12 mouse cellular contexts compared by ENCODE assay signal in genomic region chr3:106495346-106496044, GRCm38 (mm10). TPM values are rescaled to one million over a fixed set of nuclear protein-coding genes. Genes with fewer than 3 reads are reported as not detected.
DNase-seq lines count a peak whose midpoint lies in the region; ATAC-seq and TF ChIP-seq lines count a peak whose summit lies in the region.
"Had no signal": no experiment of that assay in that cellular context is flagged by ENCODE, and none has a peak within 500 bp of the region (broad histone marks: within the 10 kb centered on the region; RNA-seq: fewer than 3 reads in every experiment).

No protein-coding gene starts in this region.

- H3K36me3 ChIP-seq in heart, embryonic 13.5 days, result peaks cover 7% of the 10 kb centered on the region
- peaks cover 0 to 42% of the 10 kb centered on the region in 2 experiments for H3K36me3 ChIP-seq in MEL (ENCODE audit: control insufficient read depth in 1 of 2, insufficient read depth in 2 of 2, low read length in 2 of 2)
- H3K36me3 ChIP-seq in macrophage (ENCODE audit: inconsistent target), result no peaks in the 10 kb centered on the region

- H3K9ac ChIP-seq in heart, embryonic 13.5 days, result no peak overlapping the region
- H3K9ac ChIP-seq in MEL (ENCODE audit: control insufficient read depth, low read depth, low read length, poor library complexity, severe bottlenecking), result 0 out of 2 replicates have a peak overlapping the region, but pooled peaks have one; percentile 6
- H3K9ac ChIP-seq: limb, embryonic 13.5 days had no signal

- H3K9me3 ChIP-seq in heart, embryonic 13.5 days, result no peaks in the 10 kb centered on the region
- no peaks in the 10 kb centered on the region for H3K9me3 ChIP-seq in MEL (replicated peaks; ENCODE audit: insufficient read depth, low read length)
- H3K9me3 ChIP-seq: limb, embryonic 13.5 days had no signal

- TF ChIP-seq EP300 in MEL (IDR thresholded peaks at IDR 0.05; ENCODE audit: low read depth in 1 of 2, low read length in 2 of 2), result no peak

- WGBS in heart, embryonic 13.5 days, result 78% methylated on average over 1 of the region's 1 CpGs
- 100% methylated on average over 1 of the region's 1 CpGs for WGBS in macrophage (ENCODE audit: missing documents)

- TF ChIP-seq POLR2A in MEL (IDR thresholded peaks at IDR 0.05; ENCODE audit: control insufficient read depth in 1 of 2, insufficient read depth in 1 of 2, low read depth in 1 of 2, low read length in 2 of 2, poor library complexity in 1 of 2), result no peak

- H3K4me2 ChIP-seq in heart, embryonic 13.5 days, result no peak overlapping the region
- H3K4me2 ChIP-seq: limb, embryonic 13.5 days had no signal

- 0 out of 2 replicates have a peak, but pooled peaks have one; percentile 46 for ATAC-seq in heart, embryonic 13.5 days (ENCODE audit: extremely low read depth, insufficient number of reproducible peaks, low FRiP score, low TSS enrichment)
- peak; percentile 15 to 30; a peak in 2 of 4 replicates for ATAC-seq in hematopoietic stem cell, adult 5-6 weeks (replicated peaks in 1 of 2; ENCODE audit: insufficient read depth in 1 of 2, low FRiP score in 2 of 2, low TSS enrichment in 1 of 2, low read depth in 1 of 2, poor library complexity in 2 of 2, severe bottlenecking in 2 of 2)
- ATAC-seq in cerebellum, adult (ENCODE audit: insufficient number of reproducible peaks, low FRiP score, low TSS enrichment), result no peak

- intact Hi-C loops in heart, postnatal 10 days (cut with DNase I), result no loop called here

- no peak overlapping the region for H3K4me3 ChIP-seq in heart, embryonic 13.5 days
- H3K4me3 ChIP-seq in MEL (ENCODE audit: control insufficient read depth in 1 of 2, insufficient read depth in 1 of 2, low read depth in 2 of 2, low read length in 2 of 2), result no peak overlapping the region
- H3K4me3 ChIP-seq in macrophage (ENCODE audit: inconsistent target), result no peak overlapping the region
- H3K4me3 ChIP-seq: limb, embryonic 13.5 days had no signal

- DNase-seq in heart, postnatal 10 days, result no peak
- peak; percentile 71 for DNase-seq in MEL (ENCODE audit: low read depth, low spot score)
- no peak for DNase-seq in adrenal gland, postnatal 4 days (ENCODE audit: low spot score in 2 of 2)
- no peak for DNase-seq in cerebellum, adult 9-10 months
- DNase-seq: adrenal gland, postnatal 10 days; cerebellum, adult 8-10 months; thymus, adult 2 months had no signal

- H3K4me1 ChIP-seq in heart, embryonic 13.5 days, result peaks cover 47% of the 10 kb centered on the region
- H3K4me1 ChIP-seq in MEL (ENCODE audit: control insufficient read depth in 1 of 2, insufficient read depth in 2 of 2, low read length in 2 of 2), result peaks cover 32 to 36% of the 10 kb centered on the region in 2 experiments
- H3K4me1 ChIP-seq: limb, embryonic 13.5 days had no signal

- H3K27ac ChIP-seq in heart, embryonic 13.5 days (replicated peaks), result peak overlapping the region; percentile 68
- H3K27ac ChIP-seq in MEL (ENCODE audit: control insufficient read depth, low read depth, low read length) (peak overlapping the region; percentile 75), macrophage (0 out of 2 replicates have a peak overlapping the region, but pooled peaks have one; percentile 7)
- H3K27ac ChIP-seq: limb, embryonic 13.5 days had no signal

- H3K27me3 ChIP-seq in heart, embryonic 13.5 days (replicated peaks), result no peaks in the 10 kb centered on the region
- H3K27me3 ChIP-seq in MEL (ENCODE audit: control insufficient read depth in 1 of 2, insufficient read depth in 2 of 2, low read length in 2 of 2), result no peaks in the 10 kb centered on the region
- H3K27me3 ChIP-seq: limb, embryonic 13.5 days had no signal

- no peak for TF ChIP-seq CTCF in MEL (IDR thresholded peaks at IDR 0.05 in 2 of 3, conservative IDR thresholded peaks at IDR 0.05 in 1 of 3; ENCODE audit: control insufficient read depth in 1 of 3, insufficient read depth in 1 of 3, low read depth in 2 of 3, low read length in 3 of 3, poor library complexity in 1 of 3, severe bottlenecking in 1 of 3)

- no peaks in the 10 kb centered on the region for H3K79me2 ChIP-seq in MEL (ENCODE audit: control insufficient read depth, insufficient read depth, low read length, poor library complexity)
- H3K79me2 ChIP-seq in macrophage (ENCODE audit: inconsistent target), result no peaks in the 10 kb centered on the region

- TF ChIP-seq RAD21 in MEL (IDR thresholded peaks at IDR 0.05; ENCODE audit: low read depth, low read length), result no peak

TF ChIP-seq in MEL, 35 proteins besides CTCF, POLR2A, EP300 and RAD21:
- TF ChIP-seq ZNF384 (IDR thresholded peaks at IDR 0.05; ENCODE audit: low read depth, low read length), result no peak
- TF ChIP-seq MAFK (IDR thresholded peaks at IDR 0.05; ENCODE audit: borderline replicate concordance, low read depth, low read length), result no peak
- no peak for TF ChIP-seq MEF2A (IDR thresholded peaks at IDR 0.05; ENCODE audit: extremely low read depth, insufficient replicate concordance, low read depth, low read length, poor library complexity, severe bottlenecking)
- no peak for TF ChIP-seq RCOR1 (IDR thresholded peaks at IDR 0.05; ENCODE audit: low read depth, low read length)
- TF ChIP-seq HCFC1 (IDR thresholded peaks at IDR 0.05; ENCODE audit: low read depth, low read length), result no peak
- no peak for TF ChIP-seq POLR2AphosphoS5 (IDR thresholded peaks at IDR 0.05; ENCODE audit: borderline replicate concordance, low read depth, low read length)
- TF ChIP-seq ZC3H11A (IDR thresholded peaks at IDR 0.05; ENCODE audit: low read depth, low read length), result no peak
- TF ChIP-seq MAZ (IDR thresholded peaks at IDR 0.05; ENCODE audit: low read depth, low read length), result no peak
- TF ChIP-seq TBP (IDR thresholded peaks at IDR 0.05; ENCODE audit: low read depth, low read length), result no peak
- no peak for TF ChIP-seq CHD1 (IDR thresholded peaks at IDR 0.05; ENCODE audit: low read depth, low read length)
- TF ChIP-seq ETS1 (IDR thresholded peaks at IDR 0.05; ENCODE audit: low read depth, low read length), result no peak
- no peak for TF ChIP-seq UBTF (IDR thresholded peaks at IDR 0.05; ENCODE audit: borderline replicate concordance, insufficient read depth, low read depth, low read length)
- no peak for TF ChIP-seq USF2 (IDR thresholded peaks at IDR 0.05; ENCODE audit: borderline replicate concordance in 1 of 2, insufficient read depth in 1 of 2, low read depth in 1 of 2, low read length in 2 of 2)
- no peak; the same call in 1 of the 2 replicates for TF ChIP-seq SIN3A (IDR thresholded peaks at IDR 0.05; ENCODE audit: low read length)
- no peak for TF ChIP-seq ELF1 (IDR thresholded peaks at IDR 0.05; ENCODE audit: low read depth, low read length)
- TF ChIP-seq ZMIZ1 (IDR thresholded peaks at IDR 0.05; ENCODE audit: low read depth, low read length), result no peak
- TF ChIP-seq MYB (IDR thresholded peaks at IDR 0.05; ENCODE audit: low read depth, low read length), result no peak
- no peak for TF ChIP-seq MXI1 (IDR thresholded peaks at IDR 0.05; ENCODE audit: low read depth, low read length)
- TF ChIP-seq TCF12 (IDR thresholded peaks at IDR 0.05; ENCODE audit: low read depth, low read length), result no peak
- no peak for TF ChIP-seq GABPA (IDR thresholded peaks at IDR 0.05; ENCODE audit: low read depth, low read length)

RNA-seq across cellular contexts. Expression of gene Dennd2d, which starts 13.3 kb away (rescaled TPM):
- polyA plus RNA-seq in heart, embryonic 13.5 days (2015; fragmentation: Nextera tagmentation; extraction: Ambion mirVana), result 1.7 and 1.9 TPM in 2 replicates
- total RNA-seq in heart, postnatal 10 days (2021), result under 1 TPM; 0.48 to 0.52 TPM
- 4.0 and 4.5 TPM in 2 replicates for total RNA-seq in MEL (2012; rRNA removed)
- polyA plus RNA-seq in MEL (2012; ENCODE audit: insufficient read depth in 1 of 2, insufficient read length in 2 of 2, low read depth in 1 of 2, low replicate concordance in 2 of 2, missing spikeins in 1 of 2) (1 to 10 TPM in 1 of 2 experiments, not detected in 1; 8.0 TPM), macrophage (2018) (1.8 to 2.7 TPM (median 2.1 TPM) in 3 replicates)
- 41.4 and 49.2 TPM in 2 replicates for total RNA-seq in hematopoietic stem cell, adult 5-6 weeks (2017)
- 10 to 100 TPM in 16 of 26 experiments, 1 to 10 TPM in 10; 4.3 to 28.8 (median 12.2) TPM for total RNA-seq in macrophage (2018; cell fraction: chromatin; rRNA removed)
- 1 to 10 TPM; 1.1 to 4.2 (median 2.2) TPM for total RNA-seq in macrophage (2018; cell fraction: cytosol; rRNA removed)
- 10 to 100 TPM in 11 of 26 experiments, 1 to 10 TPM in 15; 4.2 to 18.6 (median 8.6) TPM for total RNA-seq in macrophage (2018; cell fraction: nucleus; rRNA removed)
- 1 to 10 TPM; 6.3 to 9.7 TPM for total RNA-seq in adrenal gland, postnatal 4 days (2021)

RNA-seq across cellular contexts. Expression of gene Dram2, which starts 52.1 kb away (rescaled TPM):
- polyA plus RNA-seq in heart, embryonic 13.5 days (2015; fragmentation: Nextera tagmentation; extraction: Ambion mirVana), result 54.8 and 58.4 TPM in 2 replicates
- 100 to 1,000 TPM in 1 of 2 experiments, 10 to 100 TPM in 1; 91.4 to 101 TPM for total RNA-seq in heart, postnatal 10 days (2021)
- total RNA-seq in MEL (2012; rRNA removed), result 14.1 and 16.7 TPM in 2 replicates
- 10 to 100 TPM in 1 of 2 experiments, not detected in 1; 20.1 TPM for polyA plus RNA-seq in MEL (2012; ENCODE audit: insufficient read depth in 1 of 2, insufficient read length in 2 of 2, low read depth in 1 of 2, low replicate concordance in 2 of 2, missing spikeins in 1 of 2)
- total RNA-seq in hematopoietic stem cell, adult 5-6 weeks (2017), result 21.7 and 28.5 TPM in 2 replicates
- total RNA-seq in macrophage (2018; cell fraction: chromatin; rRNA removed), result 100 to 1,000 TPM in 20 of 26 experiments, 10 to 100 TPM in 6; 37.1 to 283 (median 171) TPM
- total RNA-seq in macrophage (2018; cell fraction: cytosol; rRNA removed), result 100 to 1,000 TPM; 192 to 356 (median 270) TPM
- total RNA-seq in macrophage (2018; cell fraction: nucleus; rRNA removed), result 100 to 1,000 TPM in 24 of 26 experiments, 10 to 100 TPM in 2; 86.2 to 326 (median 213) TPM
- 145 to 281 TPM (median 211 TPM) in 3 replicates for polyA plus RNA-seq in macrophage (2018)
- total RNA-seq in adrenal gland, postnatal 4 days (2021), result 10 to 100 TPM; 66.4 to 68.6 TPM

RNA-seq across cellular contexts. Expression of gene Cept1, which starts 52.1 kb away (rescaled TPM):
- polyA plus RNA-seq in heart, embryonic 13.5 days (2015; fragmentation: Nextera tagmentation; extraction: Ambion mirVana), result 26.5 and 33.0 TPM in 2 replicates
- total RNA-seq in heart, postnatal 10 days (2021), result 10 to 100 TPM; 20.4 to 21.9 TPM
- 26.0 and 32.0 TPM in 2 replicates for total RNA-seq in MEL (2012; rRNA removed)
- polyA plus RNA-seq in MEL (2012; ENCODE audit: insufficient read depth in 1 of 2, insufficient read length in 2 of 2, low read depth in 1 of 2, low replicate concordance in 2 of 2, missing spikeins in 1 of 2) (10 to 100 TPM in 1 of 2 experiments, not detected in 1; 15.9 TPM), macrophage (2018) (73.6 to 155 TPM (median 154 TPM) in 3 replicates)
- total RNA-seq in hematopoietic stem cell, adult 5-6 weeks (2017), result 48.1 and 48.2 TPM in 2 replicates
- 100 to 1,000 TPM in 20 of 26 experiments, 10 to 100 TPM in 6; 39.3 to 455 (median 247) TPM for total RNA-seq in macrophage (2018; cell fraction: chromatin; rRNA removed)
- 100 to 1,000 TPM in 23 of 26 experiments, 10 to 100 TPM in 3; 85.5 to 266 (median 152) TPM for total RNA-seq in macrophage (2018; cell fraction: cytosol; rRNA removed)
- 100 to 1,000 TPM; 107 to 448 (median 341) TPM for total RNA-seq in macrophage (2018; cell fraction: nucleus; rRNA removed)
- 10 to 100 TPM; 30.4 to 33.1 TPM for total RNA-seq in adrenal gland, postnatal 4 days (2021)

Comparison
In these comparisons a context has a peak if more than half of its experiments do, and no peak if none do; other contexts are left out.
1. H3K27ac ChIP-seq: peak in every context shown above with its lines; median percentile 75 in MEL; 68 in heart, embryonic 13.5 days; 7 in macrophage.